Mouse (Mus musculus) CD4-positive, CD25-positive, alpha-beta regulatory T cell, adult 2 months (primary cell): ENCODE measurements around the gene Plcb3.

Experiments used
- DNase-seq: peaks from one replicate; pipeline ENCODE4 v3.0.0-alpha.2; 2012; ENCODE audit warnings: low read depth, low spot score

Gene Plcb3

DNA sequence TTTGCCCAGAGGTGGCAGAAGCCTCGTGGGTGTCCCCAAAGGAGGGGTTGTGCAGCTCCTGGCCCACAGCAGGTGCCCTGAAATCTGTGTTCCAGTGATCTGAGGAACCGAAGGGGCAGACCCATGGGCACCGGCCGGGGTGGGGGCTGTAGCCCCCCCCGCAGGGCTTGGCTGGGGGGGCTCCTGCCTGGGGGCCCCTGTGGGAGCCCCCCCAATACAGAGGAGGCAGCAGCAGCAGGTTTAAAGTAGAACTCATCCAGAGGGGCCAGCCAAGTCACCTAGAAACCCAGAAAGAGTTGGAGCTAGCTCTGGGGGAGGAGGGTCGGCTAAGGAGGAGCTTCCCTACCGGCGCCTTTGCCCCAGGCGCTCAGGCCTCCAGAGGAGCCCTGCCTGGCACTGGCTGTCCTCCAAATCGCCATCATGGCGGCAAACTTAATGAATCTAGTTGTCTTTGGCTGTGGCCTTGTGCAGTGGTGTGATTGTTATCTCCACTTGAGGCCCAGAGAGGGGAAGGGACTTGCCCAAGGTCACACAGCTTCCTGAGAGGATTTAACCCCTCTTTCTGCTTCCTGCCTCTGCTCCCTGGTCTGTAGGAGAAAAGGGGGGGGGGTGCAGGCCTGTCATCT, 5.7 kb downstream of the Plcb3 start:
- peak; percentile 52 for DNase-seq

GRCm38 (mm10) chr19:6969665-6970381, 6.4 kb downstream of the Plcb3 start:
- peak; percentile 90 for DNase-seq

- DNase-seq, result no peak
These were observed 7.0 kb downstream of the Plcb3 start for GRCm38 (mm10) chr19:6969291-6969664.

DNA sequence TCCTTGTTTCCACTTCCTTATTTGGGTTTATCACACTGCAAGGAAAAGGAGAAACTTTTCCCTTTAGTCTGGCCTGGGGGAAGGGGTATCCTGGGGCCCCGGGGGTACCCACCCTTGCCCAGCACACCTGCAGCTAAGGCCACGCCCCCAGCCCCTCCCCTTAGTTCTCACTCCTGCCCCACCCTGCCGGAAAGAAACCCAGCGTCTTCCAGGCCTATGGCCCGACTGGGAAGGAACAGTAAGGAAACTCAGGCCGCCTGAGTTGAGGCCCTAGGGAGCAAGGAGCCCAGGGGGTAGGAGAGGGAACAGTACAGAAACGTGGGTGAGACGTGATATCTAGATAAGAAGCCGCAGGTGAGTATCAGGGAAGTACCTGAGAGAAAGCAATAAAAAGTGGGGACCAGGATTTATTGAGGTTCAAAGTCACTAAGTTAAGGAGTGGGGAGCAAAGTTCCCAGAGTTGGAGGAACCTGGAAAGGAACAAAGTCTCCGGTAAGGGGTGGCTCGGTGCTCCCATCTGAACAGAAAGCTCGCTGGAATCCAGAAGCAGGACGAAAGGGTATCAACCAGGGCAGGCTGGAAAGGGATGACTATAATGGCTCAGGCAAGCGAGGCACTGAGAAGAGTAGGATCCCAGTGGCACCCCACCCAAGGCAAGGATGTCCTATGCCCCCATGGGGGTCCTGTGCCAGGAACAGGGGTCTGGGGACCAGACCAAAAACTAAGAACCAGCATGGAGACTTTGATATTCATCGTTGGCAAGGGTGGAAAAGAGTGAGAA, 7.6 kb downstream of the Plcb3 start:
- DNase-seq, result peak; percentile 47

DNA sequence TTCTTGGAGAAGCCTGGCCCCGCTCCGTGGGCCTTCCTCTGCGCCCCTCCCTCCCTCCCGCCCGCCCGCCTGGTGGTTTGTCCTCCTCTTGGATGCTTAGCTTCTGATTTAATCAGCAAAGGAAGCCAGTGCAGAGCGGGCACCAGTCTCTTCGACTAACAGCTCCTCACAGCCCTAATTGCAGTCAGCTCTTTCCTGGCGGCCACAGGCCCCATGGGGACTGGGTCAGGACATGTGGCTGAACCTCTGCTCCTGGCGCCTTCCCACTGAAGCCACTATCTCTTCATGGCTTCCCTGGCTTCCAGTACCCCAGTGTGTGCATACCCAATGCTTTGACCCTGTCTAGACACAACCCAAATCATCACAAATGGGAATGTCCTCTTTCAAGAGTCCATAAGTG, 19.8 kb downstream of the Plcb3 start:
- DNase-seq, result no peak

GRCm38 (mm10) chr19:6955424-6955823, 20.8 kb downstream of the Plcb3 start:
- DNase-seq, result no peak

GRCm38 (mm10) chr19:6954046-6954445, 22.2 kb downstream of the Plcb3 start:
- peak; percentile 54 for DNase-seq

- DNase-seq, result peak; percentile 42
These were observed 23.6 kb downstream of the Plcb3 start for GRCm38 (mm10) chr19:6952712-6953037.

GRCm38 (mm10) chr19:6951994-6952711, 24.1 kb downstream of the Plcb3 start:
- peak; percentile 57 for DNase-seq

DNA sequence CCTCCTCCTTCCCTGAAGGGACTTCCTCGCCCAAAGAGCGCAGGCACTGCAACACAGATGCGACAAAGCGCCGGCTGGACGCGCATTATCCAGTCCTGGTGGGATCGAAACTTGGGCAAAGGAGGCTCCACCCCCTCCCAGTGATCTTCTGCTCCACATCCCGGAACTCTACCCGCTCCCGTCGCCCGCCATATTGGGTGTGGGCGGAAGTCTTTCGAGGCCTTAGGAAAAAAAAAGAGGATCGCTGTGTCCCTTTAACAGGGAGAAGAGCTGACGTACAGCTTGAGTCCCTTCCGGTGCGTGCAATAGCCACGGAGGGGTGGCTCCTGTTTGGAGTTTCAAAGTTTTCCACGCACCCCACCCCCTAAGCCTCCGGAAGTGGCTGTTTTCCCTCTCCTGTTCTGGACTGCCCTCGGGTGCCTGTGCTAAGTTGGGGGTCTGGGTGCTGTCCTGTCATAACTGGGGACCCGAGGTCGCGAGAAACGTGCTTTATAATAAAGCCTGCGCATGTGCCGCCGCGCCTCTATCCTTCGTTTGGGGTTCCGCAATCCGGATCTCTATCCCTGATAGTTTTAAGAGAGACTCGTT, 24.8 kb downstream of the Plcb3 start:
- peak; percentile 81 for DNase-seq

DNA sequence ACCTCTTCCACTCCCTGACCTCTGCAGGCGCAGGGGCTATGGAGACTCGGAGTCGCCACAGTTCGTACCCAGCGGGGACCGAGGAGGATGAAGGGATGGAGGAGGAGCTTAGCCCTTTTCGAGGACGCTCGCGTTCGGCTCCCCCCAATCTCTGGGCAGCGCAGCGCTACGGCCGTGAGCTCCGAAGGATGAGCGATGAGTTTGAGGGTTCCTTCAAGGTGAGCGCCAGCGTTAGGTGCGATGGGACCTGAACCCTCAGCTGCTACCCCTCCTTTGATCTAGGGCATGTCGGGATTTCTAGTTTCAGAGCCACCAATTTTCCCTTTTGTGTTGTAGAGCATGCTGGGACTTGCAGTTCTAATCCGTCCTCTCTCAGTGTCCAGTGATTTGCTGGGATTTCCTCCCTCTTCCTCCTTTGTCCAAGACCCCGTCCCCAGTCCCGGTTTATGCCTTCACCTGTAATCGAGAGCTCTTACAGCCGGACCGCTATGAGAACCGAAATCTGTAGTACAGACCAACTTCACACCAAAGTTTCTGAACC, 25.6 kb downstream of the Plcb3 start:
- DNase-seq, result peak; percentile 52

GRCm38 (mm10) chr19:6949951-6950350, 26.3 kb downstream of the Plcb3 start:
- DNase-seq, result no peak

DNA sequence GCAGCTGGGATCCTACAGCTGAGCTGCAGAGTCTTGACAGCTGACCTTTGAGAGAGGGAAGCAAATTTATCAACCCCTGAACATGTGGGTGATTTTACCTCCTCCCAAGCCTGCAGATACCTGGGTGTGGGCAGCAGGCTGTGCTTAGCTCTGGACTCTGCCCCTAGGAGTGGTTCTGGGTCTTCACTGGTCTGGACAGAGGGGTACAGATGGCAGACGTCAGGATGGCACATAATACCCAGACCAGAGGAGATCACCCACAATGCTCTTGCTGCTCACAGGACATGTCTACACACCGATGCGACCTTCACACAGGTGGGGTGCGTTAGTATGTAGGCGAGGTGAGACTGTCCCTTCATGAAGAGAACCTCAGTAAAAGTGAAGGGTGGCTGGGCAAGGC, 26.7 kb downstream of the Plcb3 start:
- DNase-seq, result no peak

GRCm38 (mm10) chr19:6948186-6948585, 28.1 kb downstream of the Plcb3 start:
- DNase-seq, result no peak

DNA sequence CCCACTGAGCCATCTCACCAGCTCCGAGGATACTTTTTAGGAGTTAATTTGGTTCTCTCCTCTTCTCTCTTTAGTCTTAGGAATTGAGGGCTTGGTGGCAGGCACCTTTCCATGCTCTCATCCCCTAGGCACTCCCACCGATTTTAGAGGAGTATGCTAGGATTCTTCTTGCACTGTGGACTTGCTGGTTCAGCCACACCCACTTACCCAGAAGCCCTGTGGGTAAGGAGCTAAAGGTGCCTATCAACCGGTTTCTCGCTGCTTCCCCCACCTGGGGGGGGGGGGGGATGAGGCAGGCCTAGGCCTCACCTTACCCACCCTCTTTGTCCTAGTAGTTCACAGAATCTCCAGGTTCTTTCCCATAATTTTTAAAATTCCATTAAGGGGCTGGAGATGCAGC, 28.5 kb downstream of the Plcb3 start:
- DNase-seq, result no peak

GRCm38 (mm10) chr19:6943709-6944108, 32.6 kb downstream of the Plcb3 start:
- no peak for DNase-seq

GRCm38 (mm10) chr19:6942764-6943163, 33.5 kb downstream of the Plcb3 start:
- DNase-seq, result no peak

GRCm38 (mm10) chr19:6942249-6942691, 34.0 kb downstream of the Plcb3 start, which contains the start of gene Gpr137:
Gene Gpr137, minus strand, starts transcription at chr19:6942480.
- peak; percentile 91 for DNase-seq

- peak; percentile 97 for DNase-seq
These were observed 34.7 kb downstream of the Plcb3 start, which contains the start of gene Bad for GRCm38 (mm10) chr19:6941372-6942248. Gene Bad, plus strand, starts transcription at chr19:6941861.
